Mouse (Mus musculus) midbrain, embryonic 16.5 days (tissue): ENCODE results near the gene Slpi. TPM values are rescaled to one million over a fixed set of nuclear protein-coding genes. Genes with fewer than 3 reads are reported as not detected.

Experiments used
- ATAC-seq: fragments of 200-750 bp; cut with Nextera tagmentation; 2 replicates; pipeline ENCODE4 v1.8.0; 2017; ENCODE audit warnings: moderate TSS enrichment
- H3K27ac ChIP-seq: fragments of 300-500 bp; sonication (generic); 2 replicates; pipeline ENCODE4 v1.5.1; 2014; ENCODE audit warnings: mild to moderate bottlenecking, low read length, mixed read lengths
- H3K27me3 ChIP-seq: fragments of 300-500 bp; sonication (generic); 2 replicates; pipeline ENCODE4 v1.6.1; 2014; ENCODE audit warnings: low read depth, low read length, mixed read lengths; ENCODE audit not compliant: control insufficient read depth, insufficient read depth
- H3K36me3 ChIP-seq: fragments of 300-500 bp; sonication (generic); 2 replicates; pipeline ENCODE4 v1.6.1; 2014; ENCODE audit warnings: mild to moderate bottlenecking, low read length, moderate library complexity, mixed read lengths; ENCODE audit not compliant: control insufficient read depth, insufficient read depth
- H3K4me1 ChIP-seq: fragments of 300-500 bp; sonication (generic); 2 replicates; pipeline ENCODE4 v1.6.1; 2014; ENCODE audit warnings: mild to moderate bottlenecking, low read length, mixed read lengths; ENCODE audit not compliant: control insufficient read depth, insufficient read depth
- H3K4me2 ChIP-seq: fragments of 300-500 bp; sonication (generic); 2 replicates; pipeline ENCODE4 v1.6.1; 2014; ENCODE audit warnings: mild to moderate bottlenecking, low read length, mixed read lengths
- H3K4me3 ChIP-seq: fragments of 300-500 bp; sonication (generic); 2 replicates; pipeline ENCODE4 v1.5.1; 2014; ENCODE audit warnings: low read depth, mild to moderate bottlenecking, low read length, moderate library complexity, mixed read lengths
- H3K9ac ChIP-seq: fragments of 300-500 bp; sonication (generic); 2 replicates; pipeline ENCODE4 v1.6.1; 2014; ENCODE audit warnings: low read depth, low read length, mixed read lengths
- H3K9me3 ChIP-seq: fragments of 300-500 bp; sonication (generic); replicated peaks from 2 replicates; pipeline ENCODE4 v1.6.1; 2014; ENCODE audit warnings: mild to moderate bottlenecking, low read length, mixed read lengths; ENCODE audit not compliant: control insufficient read depth, poor library complexity, severe bottlenecking
- WGBS: fragments of 180-500 bp; shearing (Covaris S2); extraction: QIAGEN DNeasy Blood & Tissue Kit; methylation state at CpG from one replicate; pipeline ENCODE4 v1.1.7; 2014; 5-methylcytosine and 5-hydroxymethylcytosine counted together
- polyA plus RNA-seq: library from polyadenylated mRNA; unstranded; fragments of >200 nt; fragmentation: Nextera tagmentation; extraction: Ambion mirVana; gene quantifications from 2 replicates; pipeline ENCODE4 v1.2.1, GENCODE M21; 2015

Gene Slpi
- polyA plus RNA-seq, 1 experiment from 2014 or later: not detected

DNA sequence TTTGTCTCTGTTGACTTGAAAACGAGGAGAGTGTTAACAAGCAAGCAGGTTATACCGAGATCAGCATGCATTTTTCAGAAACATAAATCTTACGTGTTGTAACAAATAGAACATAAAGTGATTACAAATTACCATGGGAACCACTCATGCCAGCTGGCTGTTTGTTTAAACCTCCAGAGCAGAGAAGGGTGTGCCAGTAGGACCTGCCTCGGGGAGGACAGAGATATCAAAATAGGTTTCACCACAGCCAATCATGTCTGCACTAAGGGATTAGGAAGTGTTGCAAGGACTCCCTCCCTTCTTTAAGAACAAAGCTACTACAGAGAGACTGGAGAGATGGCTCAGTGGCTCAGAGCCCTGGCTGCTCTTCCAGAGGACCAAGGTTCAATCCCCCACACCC, 15.7 kb downstream of the Slpi start:
- Histone ChIP-seq H3K9me3 (no peaks in the 10 kb centered on the region), H3K4me2 (no peak overlapping the region)
- WGBS: 59% methylated on average over 4 of the region's 4 CpGs

DNA sequence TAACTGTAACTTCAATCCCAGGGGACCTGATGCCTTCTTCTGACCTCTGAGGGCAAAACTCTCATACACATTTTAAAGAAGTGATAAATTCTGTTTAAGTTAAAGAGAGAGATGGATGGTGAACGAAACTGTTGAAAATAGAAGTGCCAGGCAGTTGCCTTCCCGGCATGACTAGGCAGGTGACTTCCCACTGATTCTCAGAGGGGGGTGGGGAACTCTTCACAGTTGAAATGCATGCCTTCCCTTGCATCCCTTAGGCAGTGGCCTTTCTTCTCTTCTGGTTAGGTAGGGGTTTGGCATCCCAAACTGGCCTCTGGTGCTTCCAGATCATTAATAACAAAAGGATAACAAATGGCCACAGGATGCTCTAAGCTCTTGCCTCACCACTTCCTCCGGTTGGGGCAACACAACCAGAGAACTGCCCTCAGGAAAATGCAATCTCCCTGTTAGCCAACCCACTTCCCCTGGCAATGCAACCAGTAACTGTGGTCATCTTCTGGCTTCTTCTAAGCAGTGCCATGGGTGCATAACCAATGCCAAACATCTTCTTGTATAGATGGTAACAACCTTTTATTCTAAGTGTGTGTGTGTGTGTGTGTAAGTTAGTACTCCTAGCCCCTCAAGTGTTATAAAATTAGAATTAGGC, 16.4 kb downstream of the Slpi start:
- H3K4me3 ChIP-seq: no peak overlapping the region
- no peak overlapping the region for H3K27ac ChIP-seq
- 40% methylated on average over 3 of the region's 3 CpGs for WGBS

More for the DNA sequence above, 15.7 kb downstream of the Slpi start:
- Histone ChIP-seq H3K4me3 (no peak overlapping the region), H3K27me3 (no peaks in the 10 kb centered on the region), H3K36me3 (no peaks in the 10 kb centered on the region), H3K4me1 (no peaks in the 10 kb centered on the region), H3K27ac (no peak overlapping the region), H3K9ac (no peak overlapping the region)
- ATAC-seq: no peak

DNA sequence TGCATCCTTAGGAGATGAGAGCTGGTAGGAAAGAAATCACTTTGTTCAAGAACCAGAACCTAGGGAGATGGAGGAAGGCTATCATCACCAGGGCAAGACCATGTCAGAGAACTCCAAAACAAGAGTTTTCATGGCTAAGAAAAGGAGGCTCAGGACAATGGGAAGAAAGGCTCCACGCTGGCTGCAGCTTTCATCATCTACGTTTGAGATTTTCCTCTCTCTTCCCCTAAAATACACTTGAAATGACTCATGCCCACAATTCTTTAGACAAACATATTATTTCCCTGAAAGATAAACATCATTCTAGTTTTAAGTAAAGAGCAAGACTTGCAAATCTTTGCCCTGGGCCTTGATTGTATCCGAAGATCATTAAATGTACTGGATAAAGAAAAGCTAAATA, 17.5 kb downstream of the Slpi start:
- WGBS: 83% methylated on average over 3 of the region's 3 CpGs
- ATAC-seq: no peak
- no peak overlapping the region for H3K9ac ChIP-seq
- no peak overlapping the region for H3K4me2 ChIP-seq
- no peak overlapping the region for H3K4me3 ChIP-seq
- no peaks in the 10 kb centered on the region for H3K4me1 ChIP-seq
- H3K27ac ChIP-seq: no peak overlapping the region
- no peaks in the 10 kb centered on the region for H3K9me3 ChIP-seq
- H3K27me3 ChIP-seq: no peaks in the 10 kb centered on the region
- H3K36me3 ChIP-seq: no peaks in the 10 kb centered on the region

More for the DNA sequence above, 16.4 kb downstream of the Slpi start:
- H3K4me1 ChIP-seq: no peaks in the 10 kb centered on the region
- ATAC-seq: no peak
- H3K9me3 ChIP-seq: no peaks in the 10 kb centered on the region
- H3K36me3 ChIP-seq: no peaks in the 10 kb centered on the region
- H3K4me2 ChIP-seq: no peak overlapping the region
- no peaks in the 10 kb centered on the region for H3K27me3 ChIP-seq
- no peak overlapping the region for H3K9ac ChIP-seq

DNA sequence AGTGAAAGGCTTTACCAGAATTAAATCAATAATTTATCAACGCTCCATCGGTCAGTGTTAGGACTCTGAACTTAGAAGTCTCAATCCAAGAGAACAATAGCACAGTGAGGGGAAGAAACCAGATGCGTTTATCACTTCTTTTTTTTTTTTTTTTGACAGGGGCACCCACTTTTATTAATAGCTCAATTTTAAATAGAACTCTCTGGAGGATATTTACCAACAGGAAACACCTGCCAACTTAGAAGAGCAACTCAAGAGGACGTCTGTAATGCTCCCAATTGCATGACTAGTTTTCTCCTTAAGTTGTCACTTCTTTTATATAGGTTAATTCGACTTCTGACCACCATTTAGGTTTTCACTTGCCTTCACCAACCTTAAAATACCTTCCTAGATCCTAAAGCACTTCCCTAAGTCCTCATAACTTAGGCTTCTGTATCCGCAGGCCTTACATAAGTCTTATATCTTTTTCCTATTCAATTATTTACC, 20.2 kb downstream of the Slpi start:
- H3K36me3 ChIP-seq: no peaks in the 10 kb centered on the region
- H3K4me2 ChIP-seq: no peak overlapping the region
- WGBS: 80% methylated on average over 6 of the region's 6 CpGs
- no peak overlapping the region for H3K4me3 ChIP-seq
- H3K27me3 ChIP-seq: no peaks in the 10 kb centered on the region
- no peak overlapping the region for H3K27ac ChIP-seq
- no peak for ATAC-seq
- no peaks in the 10 kb centered on the region for H3K4me1 ChIP-seq
- no peak overlapping the region for H3K9ac ChIP-seq
- no peaks in the 10 kb centered on the region for H3K9me3 ChIP-seq

DNA sequence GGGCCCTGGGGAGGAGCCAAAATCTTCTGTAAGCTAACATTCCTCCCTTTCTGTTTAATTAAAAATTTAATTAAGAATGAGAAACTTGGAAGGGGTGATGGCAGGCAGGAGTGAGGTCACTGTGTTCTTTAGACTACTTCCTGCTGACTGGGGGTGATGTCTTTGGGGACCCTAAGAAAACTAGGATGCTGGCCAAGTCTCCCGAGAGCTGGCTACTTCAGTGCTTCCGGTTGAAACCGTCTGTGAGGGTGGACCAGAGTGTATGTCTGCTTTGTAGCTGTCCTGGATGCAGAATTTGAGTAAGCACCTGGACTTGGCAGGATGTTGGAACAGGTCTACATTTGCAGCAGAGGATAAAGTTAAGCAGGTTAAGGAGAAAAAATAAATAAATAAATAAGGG, 21.9 kb downstream of the Slpi start:
- H3K36me3 ChIP-seq: no peaks in the 10 kb centered on the region
- 74% methylated on average over 3 of the region's 3 CpGs for WGBS
- H3K9ac ChIP-seq: no peak overlapping the region
- no peak overlapping the region for H3K4me2 ChIP-seq
- H3K27ac ChIP-seq: no peak overlapping the region
- ATAC-seq: no peak
- H3K9me3 ChIP-seq: no peaks in the 10 kb centered on the region
- H3K27me3 ChIP-seq: no peaks in the 10 kb centered on the region
- H3K4me1 ChIP-seq: no peaks in the 10 kb centered on the region
- H3K4me3 ChIP-seq: no peak overlapping the region

DNA sequence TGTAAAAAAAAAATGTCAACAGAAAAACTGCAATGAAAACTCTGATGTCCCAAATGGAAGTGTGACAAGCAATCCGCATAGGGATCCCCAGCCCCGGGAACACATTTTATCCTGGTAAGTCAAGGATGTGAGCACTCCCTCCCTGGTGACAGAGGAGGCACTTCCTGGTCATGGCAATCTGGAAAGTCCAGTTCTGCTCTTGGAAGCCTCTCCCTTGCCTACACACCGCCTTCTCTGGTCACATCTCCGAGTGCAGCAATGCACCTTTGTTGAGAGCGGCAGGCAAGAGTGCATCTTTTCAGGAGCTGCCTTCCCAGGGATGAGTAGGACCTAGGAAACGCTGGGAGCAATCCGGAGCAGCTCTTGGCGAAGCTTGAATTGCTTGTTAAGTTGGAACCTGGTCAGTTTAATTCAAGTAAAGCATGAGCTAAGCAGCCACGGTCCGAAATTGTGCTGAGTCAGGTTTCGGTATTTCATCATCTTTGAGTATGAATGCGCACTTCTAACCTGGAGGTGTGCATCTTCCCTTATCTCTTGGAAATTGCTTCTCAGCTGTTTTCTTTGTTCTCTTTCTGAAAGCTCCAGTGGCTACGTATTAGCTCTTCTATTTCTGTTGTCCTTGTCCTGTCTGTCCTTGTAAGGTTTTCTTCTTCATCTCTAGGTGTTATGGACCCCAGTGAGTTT, 27.8 kb downstream of the Slpi start:
- no peak overlapping the region; the same call in 1 of the 2 replicates for H3K4me2 ChIP-seq
- H3K36me3 ChIP-seq: no peaks in the 10 kb centered on the region
- no peak overlapping the region for H3K27ac ChIP-seq
- H3K9ac ChIP-seq: no peak overlapping the region
- no peaks in the 10 kb centered on the region; the same call in 1 of the 2 replicates for H3K4me1 ChIP-seq
- no peak for ATAC-seq
- WGBS: 31% methylated on average over 13 of the region's 13 CpGs
- H3K4me3 ChIP-seq: no peak overlapping the region
- no peaks in the 10 kb centered on the region for H3K27me3 ChIP-seq
- no peaks in the 10 kb centered on the region for H3K9me3 ChIP-seq

DNA sequence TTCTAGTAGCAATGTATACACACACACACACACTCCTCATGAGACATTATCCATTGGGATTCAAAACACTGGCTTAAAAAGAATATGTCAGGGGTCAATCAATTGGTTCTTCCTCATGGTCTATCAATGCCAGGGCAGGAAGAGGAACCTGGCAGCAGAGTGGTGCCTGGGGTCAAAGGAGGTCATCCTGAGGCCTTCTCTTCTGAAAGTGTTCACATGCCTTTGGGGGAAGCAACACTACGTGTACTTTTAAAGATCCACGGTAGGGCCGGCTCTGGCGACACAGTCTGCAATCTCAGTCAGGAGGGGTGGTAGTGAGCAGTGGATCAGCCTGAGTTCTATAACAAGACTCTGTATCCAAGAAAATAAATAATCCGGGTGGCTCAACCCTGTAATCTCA, 29.2 kb downstream of the Slpi start:
- ATAC-seq: no peak

DNA sequence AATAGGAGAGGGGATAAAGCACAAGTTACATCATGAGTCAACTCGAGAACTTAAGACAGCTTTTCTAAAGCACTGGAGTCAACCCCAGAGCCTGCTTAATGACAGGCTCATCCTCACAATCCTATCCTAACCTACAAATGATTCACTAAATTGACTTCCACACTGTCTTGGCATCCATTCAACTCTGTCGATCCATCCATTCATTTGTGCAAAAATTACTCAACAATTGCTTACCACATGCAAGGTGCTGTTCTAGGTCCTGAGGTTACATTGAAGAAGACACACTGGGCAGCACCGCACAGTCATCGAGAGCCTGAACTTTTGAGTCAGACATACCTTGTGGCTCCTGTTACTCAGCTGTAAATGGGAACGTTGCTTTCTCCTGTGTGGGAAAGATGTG, 29.9 kb downstream of the Slpi start:
- H3K36me3 ChIP-seq: no peaks in the 10 kb centered on the region
- H3K9me3 ChIP-seq: no peaks in the 10 kb centered on the region
- no peak overlapping the region for H3K4me3 ChIP-seq
- no peak for ATAC-seq
- H3K9ac ChIP-seq: no peak overlapping the region
- H3K27ac ChIP-seq: no peak overlapping the region
- 88% methylated on average over 5 of the region's 5 CpGs for WGBS
- no peaks in the 10 kb centered on the region for H3K27me3 ChIP-seq
- H3K4me2 ChIP-seq: no peak overlapping the region
- H3K4me1 ChIP-seq: no peaks in the 10 kb centered on the region; the same call in 1 of the 2 replicates

More for the DNA sequence above, 29.2 kb downstream of the Slpi start:
- no peak overlapping the region for H3K27ac ChIP-seq
- no peaks in the 10 kb centered on the region for H3K9me3 ChIP-seq
- no peaks in the 10 kb centered on the region for H3K27me3 ChIP-seq
- no peaks in the 10 kb centered on the region for H3K36me3 ChIP-seq
- H3K4me2 ChIP-seq: no peak overlapping the region
- no peak overlapping the region for H3K4me3 ChIP-seq
- H3K9ac ChIP-seq: no peak overlapping the region
- 80% methylated on average over 5 of the region's 5 CpGs for WGBS
- H3K4me1 ChIP-seq: no peaks in the 10 kb centered on the region; the same call in 1 of the 2 replicates

DNA sequence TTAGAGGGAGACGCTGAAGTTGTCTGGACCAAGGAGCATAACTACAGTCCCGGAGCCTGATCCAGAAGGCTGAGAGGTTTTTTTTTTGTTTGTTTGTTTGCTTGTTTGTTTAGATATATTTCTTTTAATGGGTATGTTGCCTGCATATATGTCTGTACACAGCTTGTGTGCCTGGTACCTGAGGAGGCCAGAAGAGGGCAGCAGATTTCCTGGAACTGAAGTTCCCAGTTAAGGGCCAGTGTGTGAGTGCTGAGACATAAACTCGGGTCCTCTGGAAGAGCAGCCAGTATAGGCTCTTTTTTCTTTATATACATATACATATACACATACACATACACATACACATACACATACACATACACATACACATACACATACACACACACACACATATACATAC, 30.5 kb downstream of the Slpi start:
- H3K36me3 ChIP-seq: no peaks in the 10 kb centered on the region
- 83% methylated on average over 3 of the region's 3 CpGs for WGBS
- ATAC-seq: no peak
- H3K4me1 ChIP-seq: no peaks in the 10 kb centered on the region; the same call in 1 of the 2 replicates
- H3K27ac ChIP-seq: no peak overlapping the region
- no peaks in the 10 kb centered on the region for H3K9me3 ChIP-seq
- H3K4me2 ChIP-seq: no peak overlapping the region
- no peak overlapping the region for H3K4me3 ChIP-seq
- no peaks in the 10 kb centered on the region for H3K27me3 ChIP-seq
- H3K9ac ChIP-seq: no peak overlapping the region
